Mouse (Mus musculus) bone marrow macrophage, adult 2 months (primary cell): ENCODE data around the gene Tmem139. TPM values are rescaled to one million over a fixed set of nuclear protein-coding genes. Genes with fewer than 3 reads are reported as not detected.

Source experiments
- H3K27ac ChIP-seq: 2 replicates; pipeline ENCODE4 v1.5.1; 2012; ENCODE audit warnings: low read depth, low read length; ENCODE audit not compliant: insufficient read depth
- H3K4me1 ChIP-seq: 2 replicates; pipeline ENCODE4 v1.6.1; 2012; ENCODE audit warnings: low read length; ENCODE audit not compliant: control insufficient read depth, insufficient read depth
- H3K4me3 ChIP-seq: 2 replicates; pipeline ENCODE4 v1.5.1; 2012; ENCODE audit warnings: mild to moderate bottlenecking, low read length, moderate library complexity; ENCODE audit not compliant: insufficient read depth
- CTCF ChIP-seq: IDR thresholded peaks from 2 replicates; pipeline ENCODE4 v1.5.1; 2012; ENCODE audit warnings: low read depth, mild to moderate bottlenecking, low read length, moderate library complexity
- POLR2A ChIP-seq: IDR thresholded peaks from 2 replicates; pipeline ENCODE4 v1.6.1; 2012; ENCODE audit warnings: mild to moderate bottlenecking, low read depth, low read length, borderline replicate concordance
- polyA plus RNA-seq: library from polyadenylated mRNA; stranded (reverse); fragments of >200 nt; gene quantifications from 2 replicates; pipeline ENCODE4 v1.2.4, GENCODE M21; 2012; ENCODE audit not compliant: missing spikeins, insufficient read depth, insufficient read length

The Tmem139 gene
- polyA plus RNA-seq, 1 experiment = not detected

GRCm38 (mm10) chr6:42245711-42246353 is 15.9 kb upstream of the Tmem139 start, which contains the start of gene Gstk1:
Gene Gstk1 (plus strand): TSS chr6:42245935.
- TF ChIP-seq POLR2A (no peak), CTCF (no peak)
- Histone ChIP-seq H3K4me3 (peak within 1 kb of the TSS; percentile 60), H3K27ac (no peak within 1 kb of the TSS), H3K4me1 (peaks cover 2% of the 10 kb centered on the region; the same call in 1 of the 2 replicates)

GRCm38 (mm10) chr6:42247173-42247572 is 14.6 kb upstream of the Tmem139 start:
- no peak overlapping the region for H3K4me3 ChIP-seq
- TF ChIP-seq POLR2A = no peak
- no peak for TF ChIP-seq CTCF

GRCm38 (mm10) chr6:42247981-42248380 is 13.8 kb upstream of the Tmem139 start:
- no peak for TF ChIP-seq CTCF
- TF ChIP-seq POLR2A = no peak
- no peak overlapping the region for H3K27ac ChIP-seq
- H3K4me1 ChIP-seq = peaks cover 2% of the 10 kb centered on the region; the same call in 1 of the 2 replicates
- H3K4me3 ChIP-seq = no peak overlapping the region

More at GRCm38 (mm10) chr6:42247173-42247572, 14.6 kb upstream of the Tmem139 start:
- no peak overlapping the region for H3K27ac ChIP-seq
- H3K4me1 ChIP-seq = peaks cover 2% of the 10 kb centered on the region; the same call in 1 of the 2 replicates

GRCm38 (mm10) chr6:42251791-42252190 is 10.0 kb upstream of the Tmem139 start:
- Histone ChIP-seq H3K27ac (no peak overlapping the region), H3K4me3 (no peak overlapping the region), H3K4me1 (no peaks in the 10 kb centered on the region)
- TF ChIP-seq CTCF = no peak

- TF ChIP-seq CTCF = no peak
- no peak for TF ChIP-seq POLR2A
- Histone ChIP-seq H3K4me1 (no peaks in the 10 kb centered on the region), H3K4me3 (no peak overlapping the region), H3K27ac (no peak overlapping the region)
Observed at GRCm38 (mm10) chr6:42253103-42253502, 8.7 kb upstream of the Tmem139 start.

GRCm38 (mm10) chr6:42257303-42257863 is 4.4 kb upstream of the Tmem139 start:
- H3K4me1 ChIP-seq = no peaks in the 10 kb centered on the region
- H3K4me3 ChIP-seq = no peak overlapping the region
- TF ChIP-seq CTCF (0 out of 2 replicates have a peak, but pooled peaks have one; percentile 11), POLR2A (no peak)

GRCm38 (mm10) chr6:42260430-42260829 is 1.3 kb upstream of the Tmem139 start:
- Histone ChIP-seq H3K27ac (no peak overlapping the region), H3K4me1 (no peaks in the 10 kb centered on the region), H3K4me3 (no peak overlapping the region)
- no peak for TF ChIP-seq CTCF
- TF ChIP-seq POLR2A = no peak

More at GRCm38 (mm10) chr6:42257303-42257863, 4.4 kb upstream of the Tmem139 start:
- H3K27ac ChIP-seq = no peak overlapping the region

- Histone ChIP-seq H3K27ac (peak within 1 kb of the TSS; percentile 88), H3K4me3 (peak within 1 kb of the TSS; percentile 93), H3K4me1 (peaks cover 7% of the 10 kb centered on the region)
- peak; percentile 84 for TF ChIP-seq CTCF
- peak; percentile 36; the same call in 1 of the 2 replicates for TF ChIP-seq POLR2A
Observed at GRCm38 (mm10) chr6:42264626-42265312, 3.0 kb downstream of the Tmem139 start, which contains the start of gene Casp2. Gene Casp2 (plus strand): TSS chr6:42264985.

GRCm38 (mm10) chr6:42265391-42266330 is 3.9 kb downstream of the Tmem139 start:
- H3K4me1 ChIP-seq = peaks cover 11% of the 10 kb centered on the region
- TF ChIP-seq CTCF (no peak), POLR2A (no peak)
- H3K4me3 ChIP-seq = peak overlapping the region; percentile 93
- H3K27ac ChIP-seq = peak overlapping the region; percentile 88
